14 mouse cellular contexts compared by ENCODE assay signal in genomic region chr6:102706862-102707261, GRCm38 (mm10).
"Had no signal": no experiment of that assay in that cellular context is flagged by ENCODE, and none has a peak within 500 bp of the region (broad histone marks: within the 10 kb centered on the region; RNA-seq: fewer than 3 reads in every experiment).

No protein-coding gene starts in this region.

- DNase-seq: right cerebral cortex, adult 18-20 months; right cerebral cortex, postnatal 14 days; right cerebral cortex, postnatal 25 days; right cerebral cortex, postnatal 4 days; spleen, adult 18-20 months; thymus, adult 18-20 months; thymus, adult 2 months; thymus, postnatal 14 days; thymus, postnatal 25 days; thymus, postnatal 36 days; thymus, postnatal 4 days had no signal

- H3K36me3 ChIP-seq: neural tube, embryonic 12.5 days; neural tube, embryonic 13.5 days; neural tube, embryonic 15.5 days had no signal

- H3K4me1 ChIP-seq: neural tube, embryonic 12.5 days; neural tube, embryonic 13.5 days; neural tube, embryonic 15.5 days had no signal

- H3K27ac ChIP-seq: neural tube, embryonic 12.5 days; neural tube, embryonic 13.5 days; neural tube, embryonic 15.5 days had no signal

- H3K4me2 ChIP-seq: neural tube, embryonic 12.5 days; neural tube, embryonic 13.5 days; neural tube, embryonic 15.5 days had no signal

- H3K27me3 ChIP-seq: neural tube, embryonic 12.5 days; neural tube, embryonic 13.5 days; neural tube, embryonic 15.5 days had no signal

- H3K9me3 ChIP-seq: neural tube, embryonic 12.5 days; neural tube, embryonic 13.5 days; neural tube, embryonic 15.5 days had no signal

- H3K4me3 ChIP-seq: neural tube, embryonic 12.5 days; neural tube, embryonic 13.5 days; neural tube, embryonic 15.5 days had no signal

- H3K9ac ChIP-seq: neural tube, embryonic 12.5 days; neural tube, embryonic 13.5 days; neural tube, embryonic 15.5 days had no signal
